Mouse (Mus musculus) small intestine, adult 2 months (tissue): ENCODE data around the gene Cbwd1.

Experiments used
- CTCF ChIP-seq: fragments of 200-500 bp; IDR thresholded peaks from 2 replicates; pipeline ENCODE4 v1.5.1; 2012; ENCODE audit warnings: low read depth, mild to moderate bottlenecking, control low read depth, inconsistent platforms, low read length, moderate library complexity, mixed read lengths; ENCODE audit not compliant: insufficient replicate concordance, insufficient read length; ENCODE audit errors: extremely low read depth
- POLR2A ChIP-seq: fragments of 200-500 bp; IDR thresholded peaks from 2 replicates; pipeline ENCODE4 v1.6.1; 2012; ENCODE audit warnings: low read depth, mild to moderate bottlenecking, control low read depth, inconsistent platforms, low read length, moderate library complexity

DNA sequence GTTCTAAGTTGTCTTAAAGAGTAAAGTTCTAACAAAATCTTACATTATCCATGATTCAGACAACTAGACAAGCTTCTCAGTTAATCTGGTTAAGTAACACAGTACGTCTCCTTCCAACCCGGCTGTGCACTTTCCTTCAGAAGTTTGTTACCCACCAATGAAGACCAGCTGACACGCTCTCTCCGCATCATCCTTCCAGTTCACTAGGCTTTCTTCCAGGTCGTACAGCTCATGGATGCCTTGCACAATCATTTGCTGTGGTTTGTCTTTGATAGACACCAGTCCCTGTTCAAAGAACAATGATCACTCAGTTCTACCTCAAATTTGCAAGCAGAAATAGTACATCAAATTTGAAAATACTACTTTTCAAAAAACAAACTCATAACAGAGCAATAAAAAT is 40.5 kb downstream of the Cbwd1 start:
- no peak for TF ChIP-seq CTCF
- TF ChIP-seq POLR2A: no peak
